Mouse (Mus musculus): Measurements from ENCODE around the gene Ccdc92. TPM values are rescaled to one million over a fixed set of nuclear protein-coding genes. Genes with fewer than 3 reads are reported as not detected.

Ccdc92 gene
- 47.0 and 51.3 TPM in 2 replicates for polyA plus RNA-seq (2015; fragmentation: Nextera tagmentation; extraction: Ambion mirVana)

DNA sequence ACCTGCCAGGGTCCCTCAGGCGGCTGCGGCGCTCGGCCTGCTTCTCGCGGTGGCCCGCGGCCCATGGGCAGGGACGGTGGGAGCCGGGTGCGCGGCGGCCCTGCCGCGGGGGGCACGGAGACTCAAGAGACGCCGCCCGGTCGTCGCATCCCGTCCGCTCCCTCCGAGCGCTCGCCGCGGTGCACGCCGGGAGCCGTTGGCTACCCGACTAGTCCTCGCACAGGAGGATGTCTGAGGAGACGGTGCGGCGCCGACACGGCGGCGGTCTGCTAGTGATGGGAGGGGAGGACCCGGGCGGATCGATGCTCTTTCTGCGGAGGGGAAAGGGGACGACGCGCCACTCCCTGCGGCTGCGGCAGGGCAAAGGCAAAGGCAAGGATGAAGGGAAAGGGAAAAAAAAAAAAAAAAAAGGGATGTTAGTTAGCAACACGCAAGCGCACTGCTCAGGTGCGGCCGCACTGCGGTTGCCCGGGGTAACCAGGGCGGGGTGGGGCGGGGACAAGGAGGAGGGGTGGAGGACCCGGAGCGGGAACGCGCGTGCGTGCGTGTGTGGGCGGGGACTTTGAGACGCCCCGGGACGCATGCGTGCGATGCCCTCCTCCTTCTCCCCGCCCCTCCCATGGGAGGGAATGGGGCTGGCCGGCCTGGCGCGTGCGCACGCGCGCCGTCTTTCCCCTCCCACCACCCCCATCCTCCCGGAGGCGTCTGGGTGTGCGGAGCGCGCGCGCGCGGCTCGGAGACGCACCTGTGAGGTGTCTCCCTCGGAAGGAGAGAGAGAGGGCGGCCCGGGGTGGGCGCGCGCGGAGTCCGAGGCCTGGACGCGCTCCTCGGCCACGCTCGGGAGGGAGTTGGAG, at the start of gene Ccdc92, which contains the start of gene Zfp664:
TSS of gene Ccdc92 (minus strand) at position 412 of the 854 bp plus-strand sequence.
TSS of gene Zfp664 (plus strand) at position 679 of the 854 bp plus-strand sequence.
- no peaks in the 10 kb centered on the region for H3K36me3 ChIP-seq (ENCODE audit: control insufficient read depth, insufficient read depth, low read length)
- WGBS = under 1% methylated on average over 70 of the region's 103 CpGs
- peak within 1 kb of the TSS; percentile 85 for H3K4me3 ChIP-seq (ENCODE audit: low read length)
- H3K4me1 ChIP-seq (ENCODE audit: control insufficient read depth, insufficient read depth, low read depth, low read length) = peaks cover 30% of the 10 kb centered on the region
- no peaks in the 10 kb centered on the region for H3K27me3 ChIP-seq (replicated peaks; ENCODE audit: control insufficient read depth, insufficient read depth, low read length)
- ATAC-seq = peak; percentile 93
- peak within 1 kb of the TSS; percentile 94 for H3K9ac ChIP-seq (ENCODE audit: low read depth, low read length)
- H3K4me2 ChIP-seq (ENCODE audit: low read length) = peak within 1 kb of the TSS; percentile 85
- no peaks in the 10 kb centered on the region for H3K9me3 ChIP-seq (ENCODE audit: control insufficient read depth, low read length)
- H3K27ac ChIP-seq (ENCODE audit: low read depth, low read length) = peak within 1 kb of the TSS; percentile 96

DNA sequence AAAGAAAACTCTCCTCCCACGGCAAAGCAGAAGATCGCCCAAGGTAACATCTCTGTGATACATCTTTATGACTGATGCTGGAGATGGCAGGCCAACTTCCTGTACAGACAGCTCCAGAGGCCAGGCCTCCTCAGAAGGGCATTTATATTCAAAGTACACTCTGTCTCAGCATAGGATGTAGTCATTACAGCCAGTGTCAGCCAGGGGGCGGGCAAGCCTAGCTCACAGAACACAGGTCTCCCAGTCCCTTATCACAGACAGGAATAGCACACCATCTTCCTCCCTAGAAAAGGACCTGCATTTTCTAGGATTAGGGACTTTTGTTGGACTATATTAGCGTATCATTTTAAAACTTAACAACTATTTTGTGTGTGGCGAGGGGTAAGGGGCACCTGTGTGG, 46.6 kb upstream of the Ccdc92 start:
- H3K4me1 ChIP-seq (ENCODE audit: control insufficient read depth, insufficient read depth, low read depth, low read length) = peaks cover 12% of the 10 kb centered on the region
- H3K27ac ChIP-seq (ENCODE audit: low read depth, low read length) = no peak overlapping the region
- no peak overlapping the region for H3K9ac ChIP-seq (ENCODE audit: low read depth, low read length)
- no peak overlapping the region for H3K4me2 ChIP-seq (ENCODE audit: low read length)
- H3K4me3 ChIP-seq (ENCODE audit: low read length) = no peak overlapping the region
- H3K27me3 ChIP-seq (replicated peaks; ENCODE audit: control insufficient read depth, insufficient read depth, low read length) = no peaks in the 10 kb centered on the region
- WGBS = 29% methylated on average over 5 of the region's 5 CpGs
- peak; percentile 89 for ATAC-seq
- no peaks in the 10 kb centered on the region for H3K36me3 ChIP-seq (ENCODE audit: control insufficient read depth, insufficient read depth, low read length)
- H3K9me3 ChIP-seq (ENCODE audit: control insufficient read depth, low read length) = no peaks in the 10 kb centered on the region

- 78% methylated on average over 13 of the region's 13 CpGs for WGBS
- H3K4me3 ChIP-seq (ENCODE audit: low read length) = no peak overlapping the region
- H3K9ac ChIP-seq (ENCODE audit: low read depth, low read length) = no peak overlapping the region
- H3K4me2 ChIP-seq (ENCODE audit: low read length) = no peak overlapping the region
- no peaks in the 10 kb centered on the region for H3K9me3 ChIP-seq (ENCODE audit: control insufficient read depth, low read length)
- no peaks in the 10 kb centered on the region for H3K4me1 ChIP-seq (ENCODE audit: control insufficient read depth, insufficient read depth, low read depth, low read length)
- ATAC-seq = no peak
- H3K27ac ChIP-seq (ENCODE audit: low read depth, low read length) = no peak overlapping the region
- H3K36me3 ChIP-seq (ENCODE audit: control insufficient read depth, insufficient read depth, low read length) = no peaks in the 10 kb centered on the region
- no peaks in the 10 kb centered on the region for H3K27me3 ChIP-seq (replicated peaks; ENCODE audit: control insufficient read depth, insufficient read depth, low read length)
Observed at GRCm38 (mm10) chr5:124906890-124907289, 44.7 kb upstream of the Ccdc92 start.

DNA sequence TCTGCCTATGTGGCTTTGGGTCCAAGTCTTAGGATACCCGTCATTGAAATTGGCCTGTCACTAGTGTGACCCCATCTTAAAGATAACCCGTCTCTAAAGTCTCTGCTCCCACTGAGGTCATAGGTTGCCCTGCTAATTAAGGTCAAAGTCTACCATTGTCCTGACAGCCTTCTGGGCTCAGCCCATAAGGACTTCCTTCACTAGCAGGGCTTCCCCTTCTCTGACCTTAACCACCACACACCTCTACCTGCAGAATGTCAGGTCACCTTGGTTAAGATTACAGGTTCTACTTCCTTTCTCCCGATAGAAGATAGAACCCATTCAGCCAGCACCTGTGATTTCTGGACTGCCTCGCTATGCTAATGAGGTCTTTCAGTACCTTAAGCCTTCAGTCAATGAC, 41.6 kb upstream of the Ccdc92 start:
- Histone ChIP-seq H3K4me1 (ENCODE audit: control insufficient read depth, insufficient read depth, low read depth, low read length) (peaks cover 12% of the 10 kb centered on the region), H3K9ac (ENCODE audit: low read depth, low read length) (no peak overlapping the region), H3K9me3 (ENCODE audit: control insufficient read depth, low read length) (no peaks in the 10 kb centered on the region), H3K36me3 (ENCODE audit: control insufficient read depth, insufficient read depth, low read length) (no peaks in the 10 kb centered on the region), H3K4me3 (ENCODE audit: low read length) (no peak overlapping the region), H3K27me3 (replicated peaks; ENCODE audit: control insufficient read depth, insufficient read depth, low read length) (no peaks in the 10 kb centered on the region), H3K4me2 (ENCODE audit: low read length) (no peak overlapping the region), H3K27ac (ENCODE audit: low read depth, low read length) (no peak overlapping the region)
- no peak for ATAC-seq
- 89% methylated on average over 4 of the region's 4 CpGs for WGBS

DNA sequence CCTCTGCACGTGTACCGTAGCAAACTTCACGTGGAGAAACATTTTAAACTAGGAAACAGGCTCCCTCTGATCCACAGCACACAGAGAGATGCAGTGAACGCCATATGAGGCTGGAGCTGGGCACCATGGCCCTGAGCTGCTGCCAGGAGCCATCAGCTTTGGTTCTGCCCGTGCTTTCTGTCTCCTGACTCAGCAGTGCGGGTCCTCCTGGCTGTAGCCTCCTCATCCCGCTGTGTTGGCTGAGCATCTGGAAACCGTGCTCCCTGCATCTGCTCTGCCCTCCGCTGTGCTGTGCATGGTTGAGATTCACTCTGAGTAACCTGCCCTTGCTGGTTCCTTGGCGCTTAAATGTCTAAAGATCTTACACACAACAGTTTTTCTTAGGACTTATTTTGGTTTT, 40.0 kb upstream of the Ccdc92 start:
- H3K27me3 ChIP-seq (replicated peaks; ENCODE audit: control insufficient read depth, insufficient read depth, low read length) = no peaks in the 10 kb centered on the region
- peaks cover 12% of the 10 kb centered on the region for H3K4me1 ChIP-seq (ENCODE audit: control insufficient read depth, insufficient read depth, low read depth, low read length)
- no peak overlapping the region for H3K9ac ChIP-seq (ENCODE audit: low read depth, low read length)
- H3K4me3 ChIP-seq (ENCODE audit: low read length) = no peak overlapping the region
- no peak overlapping the region for H3K4me2 ChIP-seq (ENCODE audit: low read length)
- no peak for ATAC-seq
- peak overlapping the region; percentile 67 for H3K27ac ChIP-seq (ENCODE audit: low read depth, low read length)
- H3K9me3 ChIP-seq (ENCODE audit: control insufficient read depth, low read length) = no peaks in the 10 kb centered on the region
- WGBS = 70% methylated on average over 10 of the region's 10 CpGs
- H3K36me3 ChIP-seq (ENCODE audit: control insufficient read depth, insufficient read depth, low read length) = no peaks in the 10 kb centered on the region

DNA sequence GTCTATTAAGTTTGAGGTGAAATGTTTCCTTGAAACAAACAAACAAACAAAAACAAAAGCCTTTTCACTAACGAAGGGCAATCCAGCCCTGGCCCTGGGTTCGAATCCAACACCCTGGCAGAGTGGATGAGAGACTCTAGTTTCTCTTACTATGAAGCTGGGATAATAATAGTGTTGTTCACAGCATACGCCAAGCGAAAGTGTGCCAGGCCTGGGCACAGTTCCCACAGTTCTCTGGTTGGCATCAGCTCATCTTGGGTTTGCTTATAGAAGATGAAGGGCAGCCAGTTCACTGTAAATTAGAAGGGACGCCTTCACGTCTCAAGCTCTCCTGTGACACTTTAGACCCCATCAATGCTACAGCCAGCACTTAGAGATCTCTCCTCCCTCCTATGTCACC, 39.5 kb upstream of the Ccdc92 start:
- Histone ChIP-seq H3K27me3 (replicated peaks; ENCODE audit: control insufficient read depth, insufficient read depth, low read length) (no peaks in the 10 kb centered on the region), H3K27ac (ENCODE audit: low read depth, low read length) (peak overlapping the region; percentile 67), H3K9me3 (ENCODE audit: control insufficient read depth, low read length) (no peaks in the 10 kb centered on the region), H3K4me1 (ENCODE audit: control insufficient read depth, insufficient read depth, low read depth, low read length) (peaks cover 12% of the 10 kb centered on the region), H3K4me2 (ENCODE audit: low read length) (no peak overlapping the region), H3K4me3 (ENCODE audit: low read length) (no peak overlapping the region), H3K9ac (ENCODE audit: low read depth, low read length) (no peak overlapping the region), H3K36me3 (ENCODE audit: control insufficient read depth, insufficient read depth, low read length) (no peaks in the 10 kb centered on the region)
- ATAC-seq = 0 out of 2 replicates have a peak, but pooled peaks have one; percentile 31
- 64% methylated on average over 6 of the region's 6 CpGs for WGBS

DNA sequence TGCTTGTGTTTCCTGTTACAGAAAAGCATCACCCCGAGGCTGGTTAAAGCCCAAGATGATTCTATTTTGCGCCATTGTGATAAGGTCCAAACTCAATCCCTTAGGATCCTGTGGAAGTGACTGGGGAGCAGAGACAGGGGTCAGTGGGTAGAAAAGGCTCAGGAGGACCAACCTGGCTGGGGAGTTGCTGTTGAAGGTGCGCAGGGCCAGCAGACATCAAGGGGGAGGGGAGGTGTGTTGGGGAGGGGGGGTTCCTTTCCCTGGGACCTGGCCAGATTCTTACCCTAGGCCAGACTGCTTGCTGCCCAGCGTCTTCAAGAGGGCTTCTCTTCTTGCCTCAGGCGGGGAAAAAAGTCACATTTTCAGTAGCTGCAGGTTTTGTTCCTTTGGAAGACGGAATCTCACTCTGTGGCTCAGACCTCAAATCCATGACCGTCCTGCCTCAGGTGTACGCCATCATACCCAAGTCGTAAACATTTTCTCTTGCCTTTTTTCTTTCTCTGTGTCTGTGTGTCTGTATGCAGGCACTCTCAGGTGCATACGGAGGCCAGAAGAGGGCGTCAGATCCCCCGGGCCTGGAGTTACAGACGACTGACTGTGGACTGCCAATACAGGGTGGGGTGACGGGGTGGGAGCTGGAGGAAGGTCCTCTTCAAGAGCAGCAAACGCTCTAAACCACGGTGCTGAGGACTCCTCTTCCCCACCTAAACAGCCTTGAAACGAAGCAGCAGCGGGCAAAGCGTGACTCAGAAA, 38.7 kb upstream of the Ccdc92 start:
- no peaks in the 10 kb centered on the region for H3K27me3 ChIP-seq (replicated peaks; ENCODE audit: control insufficient read depth, insufficient read depth, low read length)
- H3K9ac ChIP-seq (ENCODE audit: low read depth, low read length) = no peak overlapping the region
- H3K4me2 ChIP-seq (ENCODE audit: low read length) = no peak overlapping the region
- peaks cover 12% of the 10 kb centered on the region for H3K4me1 ChIP-seq (ENCODE audit: control insufficient read depth, insufficient read depth, low read depth, low read length)
- ATAC-seq = no peak
- H3K27ac ChIP-seq (ENCODE audit: low read depth, low read length) = 0 out of 2 replicates have a peak overlapping the region, but pooled peaks have one; percentile 20
- H3K9me3 ChIP-seq (ENCODE audit: control insufficient read depth, low read length) = no peaks in the 10 kb centered on the region
- 70% methylated on average over 19 of the region's 19 CpGs for WGBS
- H3K36me3 ChIP-seq (ENCODE audit: control insufficient read depth, insufficient read depth, low read length) = no peaks in the 10 kb centered on the region
- no peak overlapping the region for H3K4me3 ChIP-seq (ENCODE audit: low read length)

DNA sequence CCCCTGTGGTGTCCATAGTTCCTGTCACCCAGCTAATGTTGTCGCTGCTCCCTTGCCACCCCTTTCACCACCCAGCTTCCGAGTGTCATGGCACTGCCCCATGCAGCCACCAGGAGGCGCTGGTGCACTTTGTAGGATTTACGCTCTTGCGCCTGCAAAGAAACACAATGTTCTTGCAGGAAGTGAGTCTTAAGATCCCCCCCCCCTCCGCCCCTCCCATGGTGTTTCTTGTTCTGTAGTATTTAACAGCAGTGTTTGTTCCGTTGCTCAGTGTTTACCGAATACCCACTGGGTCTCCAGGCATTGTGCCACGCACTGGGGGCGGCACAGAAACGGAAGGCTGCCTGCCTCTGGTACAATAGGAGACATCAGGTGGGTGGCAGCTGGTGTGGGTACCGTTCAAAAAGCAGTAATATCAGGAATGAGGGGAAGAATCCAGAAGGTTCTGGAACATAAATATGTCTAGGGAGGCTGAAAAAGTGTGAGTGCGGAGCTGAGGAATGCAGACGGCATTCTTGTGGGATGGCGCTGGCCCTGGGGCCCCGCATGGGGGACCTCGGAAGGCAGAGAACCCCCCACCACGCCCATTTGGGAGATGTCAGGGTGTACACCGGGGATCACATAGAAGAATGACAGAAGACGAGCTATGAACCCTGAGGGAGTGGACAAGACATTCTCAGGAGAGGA, 37.9 kb upstream of the Ccdc92 start:
- Histone ChIP-seq H3K36me3 (ENCODE audit: control insufficient read depth, insufficient read depth, low read length) (no peaks in the 10 kb centered on the region), H3K9ac (ENCODE audit: low read depth, low read length) (peak overlapping the region; percentile 33; the same call in 1 of the 2 replicates), H3K9me3 (ENCODE audit: control insufficient read depth, low read length) (no peaks in the 10 kb centered on the region), H3K4me1 (ENCODE audit: control insufficient read depth, insufficient read depth, low read depth, low read length) (peaks cover 12% of the 10 kb centered on the region), H3K4me3 (ENCODE audit: low read length) (peak overlapping the region; percentile 10; the same call in 1 of the 2 replicates), H3K4me2 (ENCODE audit: low read length) (peak overlapping the region; percentile 48), H3K27ac (ENCODE audit: low read depth, low read length) (no peak overlapping the region), H3K27me3 (replicated peaks; ENCODE audit: control insufficient read depth, insufficient read depth, low read length) (no peaks in the 10 kb centered on the region)
- 20% methylated on average over 20 of the region's 20 CpGs for WGBS
- ATAC-seq = peak; percentile 64; the same call in 1 of the 2 replicates

All from hindbrain, embryonic 16.5 days (tissue).